Mouse (Mus musculus) ES-Bruce4 (cell line): ENCODE measurements around the gene Fto.

Experiments
- CTCF ChIP-seq: IDR thresholded peaks from one replicate; pipeline ENCODE4 v1.8.1; 2011; ENCODE audit warnings: low read depth, low read length
- POLR2A ChIP-seq: IDR thresholded peaks from one replicate; pipeline ENCODE4 v1.8.1; 2011; ENCODE audit warnings: low read length; ENCODE audit not compliant: insufficient read depth

- TF ChIP-seq CTCF (no peak), POLR2A (no peak)
These were observed 93.4 kb downstream of the Fto start for GRCm38 (mm10) chr8:91406624-91407290.
